Mouse (Mus musculus): ENCODE measurements at regions not wholly inside any gene's neighbourhood (a gene's known extent, or its start where the extent isn't known, plus 50 kb on each side); places are given as distances from the start of the nearest gene placed in this dataset.

DNA sequence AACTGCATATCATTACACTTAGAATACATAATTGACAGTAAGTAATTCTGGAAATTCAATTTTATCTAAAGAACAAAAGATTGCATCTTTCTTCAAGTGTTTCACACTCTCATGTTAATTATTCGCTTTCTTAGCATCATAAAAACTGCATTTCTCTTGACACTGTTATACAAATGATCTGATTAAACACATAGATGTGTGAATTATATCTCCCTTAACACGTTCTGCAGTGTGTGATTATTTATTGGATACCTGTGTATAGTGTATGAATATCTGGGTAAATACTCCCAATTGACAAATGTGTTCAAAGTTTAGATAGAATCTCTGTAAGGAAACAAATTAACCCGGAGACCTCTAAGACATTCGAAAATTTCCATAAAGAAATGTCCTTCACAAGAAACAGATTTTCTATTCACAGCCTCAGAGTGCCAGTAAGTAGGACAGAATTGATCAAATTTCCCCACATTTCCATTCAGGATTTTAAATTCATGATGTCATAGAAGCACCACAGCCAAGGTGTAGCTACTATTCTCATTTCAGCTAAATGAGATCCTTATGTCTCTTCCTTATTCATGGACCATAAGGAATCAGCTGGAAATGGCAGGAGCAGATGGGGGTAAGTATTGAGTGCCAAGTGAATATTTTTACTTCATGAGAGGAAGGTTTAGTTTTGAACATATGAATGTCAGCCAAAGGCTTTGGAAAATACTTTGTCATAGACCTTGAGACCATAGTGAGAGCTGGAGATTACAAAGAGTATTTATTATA lies 2231.6 kb downstream of the Pcdh9 start:
- peak; percentile 75; the same call in 1 of the 2 replicates for ATAC-seq
- DNase-seq (ENCODE audit: low spot score), result peak; percentile 64

DNA sequence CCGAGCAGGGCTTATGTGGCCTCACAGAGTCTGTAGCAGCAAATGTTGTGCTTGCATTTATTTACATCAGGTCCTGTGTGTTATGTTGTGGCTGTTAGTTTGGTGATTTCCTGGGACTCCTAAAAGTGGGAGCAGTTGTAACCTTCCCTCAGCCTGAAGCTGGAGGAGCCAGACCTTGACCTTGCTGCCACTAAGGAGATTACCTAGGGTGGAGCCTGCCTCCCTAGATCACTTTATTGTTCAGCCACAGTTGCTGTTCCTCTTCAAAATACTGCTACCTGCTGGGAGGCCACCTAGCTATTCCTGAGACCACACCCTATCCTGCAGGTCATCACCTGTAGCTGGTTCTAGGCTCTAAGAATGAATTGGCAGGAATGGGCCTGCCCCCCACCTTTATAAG lies 2234.5 kb downstream of the Pcdh9 start:
- H3K4me1 ChIP-seq (ENCODE audit: control insufficient read depth, insufficient read depth, low read length), result no peaks in the 10 kb centered on the region
- no peak overlapping the region for H3K4me2 ChIP-seq (ENCODE audit: low read length)
- ATAC-seq, result no peak
- no peaks in the 10 kb centered on the region for H3K9me3 ChIP-seq (replicated peaks; ENCODE audit: control insufficient read depth, low read length)
- DNase-seq (ENCODE audit: low spot score), result no peak
- no peaks in the 10 kb centered on the region for H3K27me3 ChIP-seq (replicated peaks; ENCODE audit: control insufficient read depth, insufficient read depth, low read length)
- H3K4me3 ChIP-seq (ENCODE audit: low read depth, low read length), result no peak overlapping the region
- WGBS, result 84% methylated on average over 1 of the region's 1 CpGs
- H3K27ac ChIP-seq (ENCODE audit: low read depth, low read length), result no peak overlapping the region
- no peaks in the 10 kb centered on the region for H3K36me3 ChIP-seq (ENCODE audit: control insufficient read depth, insufficient read depth, low read length)
- H3K9ac ChIP-seq (ENCODE audit: low read length), result no peak overlapping the region

More for the DNA sequence above, 2231.6 kb downstream of the Pcdh9 start:
- H3K36me3 ChIP-seq (ENCODE audit: control insufficient read depth, insufficient read depth, low read length), result no peaks in the 10 kb centered on the region
- WGBS, result 71% methylated on average over 4 of the region's 4 CpGs
- H3K4me1 ChIP-seq (ENCODE audit: control insufficient read depth, insufficient read depth, low read length), result no peaks in the 10 kb centered on the region
- H3K4me2 ChIP-seq (ENCODE audit: low read length), result no peak overlapping the region
- H3K4me3 ChIP-seq (ENCODE audit: low read depth, low read length), result no peak overlapping the region
- H3K9me3 ChIP-seq (replicated peaks; ENCODE audit: control insufficient read depth, low read length), result no peaks in the 10 kb centered on the region
- H3K27ac ChIP-seq (ENCODE audit: low read depth, low read length), result no peak overlapping the region
- H3K9ac ChIP-seq (ENCODE audit: low read length), result no peak overlapping the region
- H3K27me3 ChIP-seq (replicated peaks; ENCODE audit: control insufficient read depth, insufficient read depth, low read length), result no peaks in the 10 kb centered on the region

DNA sequence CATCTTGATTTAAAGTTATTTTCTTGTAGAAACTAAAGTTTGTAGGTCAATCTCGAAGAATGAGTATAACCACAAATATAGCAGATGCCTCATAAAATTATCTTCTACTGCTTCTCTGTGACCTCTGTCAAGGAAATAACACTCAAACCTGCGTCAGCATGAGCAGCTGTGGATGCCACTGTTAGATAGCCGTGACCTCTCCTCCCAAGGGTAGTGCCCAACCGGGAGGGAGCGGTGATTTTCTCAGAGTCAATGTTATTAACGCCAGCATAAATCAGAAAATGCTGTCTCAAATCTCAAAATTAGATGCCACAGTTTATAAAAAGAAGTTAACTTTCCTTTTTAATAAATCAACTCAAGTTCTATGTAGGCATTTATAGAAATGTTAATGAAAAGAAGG lies 2259.5 kb downstream of the Pcdh9 start:
- no peaks in the 10 kb centered on the region for H3K27me3 ChIP-seq (replicated peaks; ENCODE audit: control insufficient read depth, insufficient read depth, low read length)
- ATAC-seq (no peak), DNase-seq (ENCODE audit: low spot score) (no peak)
- H3K9me3 ChIP-seq (replicated peaks; ENCODE audit: control insufficient read depth, low read length), result no peaks in the 10 kb centered on the region
- H3K4me3 ChIP-seq (ENCODE audit: low read depth, low read length), result no peak overlapping the region
- H3K4me1 ChIP-seq (ENCODE audit: control insufficient read depth, insufficient read depth, low read length), result no peaks in the 10 kb centered on the region
- H3K4me2 ChIP-seq (ENCODE audit: low read length), result no peak overlapping the region
- no peaks in the 10 kb centered on the region for H3K36me3 ChIP-seq (ENCODE audit: control insufficient read depth, insufficient read depth, low read length)
- WGBS, result 90% methylated on average over 6 of the region's 6 CpGs
- H3K27ac ChIP-seq (ENCODE audit: low read depth, low read length), result no peak overlapping the region
- H3K9ac ChIP-seq (ENCODE audit: low read length), result no peak overlapping the region

DNA sequence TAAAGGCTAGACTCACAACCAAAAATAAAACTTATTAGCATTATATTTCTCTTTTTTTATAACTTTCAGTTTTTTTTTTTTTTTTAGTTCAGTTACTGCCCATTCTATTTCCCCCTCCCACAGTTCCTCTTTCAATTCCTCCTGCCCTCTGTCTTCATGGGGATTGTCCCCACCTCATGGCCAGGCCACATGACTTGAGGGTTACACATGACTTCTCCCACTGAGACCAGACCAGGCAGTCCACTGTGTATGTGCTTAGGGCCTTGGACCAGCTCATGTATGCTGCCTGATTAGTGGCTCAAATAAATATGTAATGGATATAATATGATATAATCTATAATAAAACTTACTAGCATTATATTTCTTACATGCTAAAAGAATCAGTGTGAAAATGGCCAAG lies 2276.1 kb downstream of the Pcdh9 start:
- ATAC-seq, result no peak
- Histone ChIP-seq H3K27ac (ENCODE audit: low read depth, low read length) (no peak overlapping the region), H3K4me1 (ENCODE audit: control insufficient read depth, insufficient read depth, low read length) (no peaks in the 10 kb centered on the region), H3K27me3 (replicated peaks; ENCODE audit: control insufficient read depth, insufficient read depth, low read length) (no peaks in the 10 kb centered on the region), H3K36me3 (ENCODE audit: control insufficient read depth, insufficient read depth, low read length) (no peaks in the 10 kb centered on the region), H3K4me2 (ENCODE audit: low read length) (no peak overlapping the region), H3K9ac (ENCODE audit: low read length) (no peak overlapping the region), H3K9me3 (replicated peaks; ENCODE audit: control insufficient read depth, low read length) (no peaks in the 10 kb centered on the region), H3K4me3 (ENCODE audit: low read depth, low read length) (no peak overlapping the region)
- no peak for DNase-seq (ENCODE audit: low spot score)

DNA sequence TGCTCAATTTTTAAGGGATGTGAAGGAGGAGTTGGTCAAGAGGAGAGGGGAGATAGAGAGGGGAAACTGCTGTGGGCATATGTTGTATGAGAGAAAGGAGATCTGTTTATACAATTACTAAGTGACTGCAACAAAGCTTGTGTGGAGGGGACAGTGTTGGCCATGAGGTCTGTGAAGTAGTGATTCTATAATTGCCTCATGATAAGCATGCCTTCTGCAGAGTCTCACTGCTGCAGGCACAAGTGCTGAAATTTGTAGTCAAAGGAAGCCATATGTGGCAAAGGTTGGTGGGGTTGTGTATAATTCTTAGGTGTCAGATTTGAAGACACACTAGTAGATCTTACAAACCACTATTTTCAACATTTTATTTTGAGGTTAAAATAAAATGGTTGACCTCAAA lies 2285.9 kb downstream of the Pcdh9 start:
- Histone ChIP-seq H3K27ac (ENCODE audit: low read depth, low read length) (no peak overlapping the region), H3K9ac (ENCODE audit: low read length) (no peak overlapping the region), H3K9me3 (replicated peaks; ENCODE audit: control insufficient read depth, low read length) (no peaks in the 10 kb centered on the region), H3K27me3 (replicated peaks; ENCODE audit: control insufficient read depth, insufficient read depth, low read length) (no peaks in the 10 kb centered on the region), H3K36me3 (ENCODE audit: control insufficient read depth, insufficient read depth, low read length) (no peaks in the 10 kb centered on the region), H3K4me2 (ENCODE audit: low read length) (no peak overlapping the region), H3K4me3 (ENCODE audit: low read depth, low read length) (no peak overlapping the region), H3K4me1 (ENCODE audit: control insufficient read depth, insufficient read depth, low read length) (no peaks in the 10 kb centered on the region)
- DNase-seq (ENCODE audit: low spot score) (no peak), ATAC-seq (no peak)

DNA sequence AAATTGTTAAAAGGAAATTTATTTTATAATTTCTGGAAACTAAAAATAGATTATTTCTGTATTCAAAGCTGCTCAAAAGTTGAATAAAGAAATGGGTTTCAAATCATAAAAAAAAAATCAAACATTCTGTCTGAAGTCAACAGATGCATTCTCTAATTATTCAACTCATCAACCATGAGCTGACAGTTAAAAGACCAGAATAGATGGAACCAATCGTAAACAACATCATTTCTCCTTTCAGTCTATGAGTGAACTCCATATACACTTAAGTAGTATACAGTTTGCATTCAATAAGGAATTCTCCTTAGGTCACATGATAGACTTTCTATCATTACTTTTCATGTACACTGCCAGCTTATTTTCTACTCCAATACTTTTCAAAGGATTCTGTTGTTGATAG lies 2308.0 kb downstream of the Pcdh9 start:
- Histone ChIP-seq H3K27me3 (replicated peaks; ENCODE audit: control insufficient read depth, insufficient read depth, low read length) (no peaks in the 10 kb centered on the region), H3K36me3 (ENCODE audit: control insufficient read depth, insufficient read depth, low read length) (no peaks in the 10 kb centered on the region), H3K9ac (ENCODE audit: low read length) (no peak overlapping the region), H3K27ac (ENCODE audit: low read depth, low read length) (no peak overlapping the region), H3K4me1 (ENCODE audit: control insufficient read depth, insufficient read depth, low read length) (no peaks in the 10 kb centered on the region), H3K4me2 (ENCODE audit: low read length) (no peak overlapping the region), H3K9me3 (replicated peaks; ENCODE audit: control insufficient read depth, low read length) (no peaks in the 10 kb centered on the region), H3K4me3 (ENCODE audit: low read depth, low read length) (no peak overlapping the region)
- 67% methylated on average over 1 of the region's 1 CpGs for WGBS
- ATAC-seq, result peak; percentile 88
- DNase-seq (ENCODE audit: low spot score), result peak; percentile 45

DNA sequence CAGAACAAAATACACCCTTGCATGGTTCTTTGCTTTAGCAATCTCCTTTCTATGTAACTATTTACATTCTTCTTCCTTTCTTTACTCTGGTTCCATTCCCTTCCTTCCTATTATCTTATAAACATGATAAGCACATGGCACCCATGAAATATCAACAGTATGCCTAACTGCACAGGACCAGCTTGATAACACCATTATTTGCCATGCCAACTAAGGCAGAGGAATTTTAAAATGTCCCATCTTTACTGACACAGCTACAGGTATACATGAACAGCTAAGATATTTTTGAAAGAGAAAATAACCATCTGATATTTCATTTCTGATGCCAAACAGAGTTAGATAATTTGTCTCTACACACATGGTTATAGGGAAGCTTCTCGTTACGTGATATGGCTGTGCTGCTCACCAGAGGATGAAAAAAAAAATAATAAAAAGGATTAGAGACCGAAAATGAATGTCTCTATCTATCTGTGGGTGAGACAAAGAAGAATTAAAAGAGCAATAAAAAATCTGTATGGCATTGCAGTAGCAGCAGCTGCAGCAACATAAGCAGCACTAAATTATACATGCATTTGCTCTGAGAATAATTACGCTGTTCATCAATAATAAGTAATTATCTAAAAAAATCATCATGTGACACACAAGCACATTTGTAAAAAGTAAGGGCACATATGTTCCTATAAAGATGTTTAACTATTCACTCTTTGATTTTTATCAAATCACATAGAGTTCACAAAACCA lies 2308.6 kb downstream of the Pcdh9 start:
- DNase-seq (ENCODE audit: low spot score), result peak; percentile 73
- 64% methylated on average over 4 of the region's 4 CpGs for WGBS

DNA sequence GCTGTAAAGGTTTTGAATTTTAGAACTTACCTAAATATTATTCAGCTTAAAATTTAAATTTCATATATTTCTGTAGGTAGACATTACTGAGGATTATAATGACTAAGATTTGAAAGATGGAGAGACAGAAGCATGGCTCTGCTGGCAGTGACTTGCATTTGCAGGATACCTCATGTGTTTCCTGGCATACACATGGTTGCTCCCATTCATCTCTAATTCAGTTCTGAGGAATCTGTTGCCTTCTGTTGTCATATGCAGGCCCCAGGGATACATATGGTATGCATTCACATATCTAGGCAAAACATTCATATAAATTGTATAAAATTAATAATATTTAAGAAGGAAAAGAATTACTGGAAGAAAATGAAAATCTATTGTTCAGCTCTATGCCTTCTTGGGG lies 2321.4 kb downstream of the Pcdh9 start:
- no peaks in the 10 kb centered on the region for H3K27me3 ChIP-seq (replicated peaks; ENCODE audit: control insufficient read depth, insufficient read depth, low read length)
- no peaks in the 10 kb centered on the region for H3K36me3 ChIP-seq (ENCODE audit: control insufficient read depth, insufficient read depth, low read length)
- ATAC-seq, result peak; percentile 48; the same call in 1 of the 2 replicates
- H3K9ac ChIP-seq (ENCODE audit: low read length), result no peak overlapping the region
- no peak overlapping the region for H3K4me2 ChIP-seq (ENCODE audit: low read length)
- no peak overlapping the region for H3K4me3 ChIP-seq (ENCODE audit: low read depth, low read length)
- no peaks in the 10 kb centered on the region for H3K9me3 ChIP-seq (replicated peaks; ENCODE audit: control insufficient read depth, low read length)
- peak; percentile 51 for DNase-seq (ENCODE audit: low spot score)
- no peak overlapping the region for H3K27ac ChIP-seq (ENCODE audit: low read depth, low read length)
- H3K4me1 ChIP-seq (ENCODE audit: control insufficient read depth, insufficient read depth, low read length), result no peaks in the 10 kb centered on the region

More for the DNA sequence above, 2308.6 kb downstream of the Pcdh9 start:
- no peaks in the 10 kb centered on the region for H3K9me3 ChIP-seq (replicated peaks; ENCODE audit: control insufficient read depth, low read length)
- H3K27me3 ChIP-seq (replicated peaks; ENCODE audit: control insufficient read depth, insufficient read depth, low read length), result no peaks in the 10 kb centered on the region
- peak; percentile 85 for ATAC-seq
- H3K27ac ChIP-seq (ENCODE audit: low read depth, low read length), result no peak overlapping the region
- no peak overlapping the region for H3K9ac ChIP-seq (ENCODE audit: low read length)
- no peak overlapping the region for H3K4me2 ChIP-seq (ENCODE audit: low read length)
- H3K4me1 ChIP-seq (ENCODE audit: control insufficient read depth, insufficient read depth, low read length), result no peaks in the 10 kb centered on the region
- no peaks in the 10 kb centered on the region for H3K36me3 ChIP-seq (ENCODE audit: control insufficient read depth, insufficient read depth, low read length)
- no peak overlapping the region for H3K4me3 ChIP-seq (ENCODE audit: low read depth, low read length)

DNA sequence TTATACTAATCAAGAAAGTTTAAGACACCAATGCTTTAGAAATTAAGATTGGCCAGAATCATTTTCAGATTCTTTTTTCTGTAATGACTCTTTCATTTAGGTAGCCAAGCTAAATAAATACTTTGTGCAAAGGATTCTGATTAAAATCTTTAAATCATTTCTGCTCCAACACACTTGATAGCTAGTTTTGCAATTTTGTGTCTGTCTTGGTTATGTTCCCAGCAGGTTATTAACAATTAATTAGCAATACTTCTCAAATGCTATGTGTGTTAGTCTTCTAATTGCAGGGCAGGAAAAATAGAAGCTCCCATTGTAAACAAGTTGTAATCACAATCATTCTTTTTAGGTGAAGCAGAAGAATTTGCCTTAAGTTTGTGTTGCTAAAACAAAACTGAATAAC lies 2351.3 kb downstream of the Pcdh9 start:
- Histone ChIP-seq H3K27me3 (replicated peaks; ENCODE audit: control insufficient read depth, insufficient read depth, low read length) (no peaks in the 10 kb centered on the region), H3K4me2 (ENCODE audit: low read length) (no peak overlapping the region), H3K9me3 (replicated peaks; ENCODE audit: control insufficient read depth, low read length) (no peaks in the 10 kb centered on the region), H3K4me1 (ENCODE audit: control insufficient read depth, insufficient read depth, low read length) (no peaks in the 10 kb centered on the region), H3K9ac (ENCODE audit: low read length) (no peak overlapping the region), H3K27ac (ENCODE audit: low read depth, low read length) (no peak overlapping the region), H3K4me3 (ENCODE audit: low read depth, low read length) (no peak overlapping the region), H3K36me3 (ENCODE audit: control insufficient read depth, insufficient read depth, low read length) (no peaks in the 10 kb centered on the region)
- ATAC-seq (no peak), DNase-seq (ENCODE audit: low spot score) (no peak)
